Mouse (Mus musculus): ENCODE results near the gene Taf13.

DNA sequence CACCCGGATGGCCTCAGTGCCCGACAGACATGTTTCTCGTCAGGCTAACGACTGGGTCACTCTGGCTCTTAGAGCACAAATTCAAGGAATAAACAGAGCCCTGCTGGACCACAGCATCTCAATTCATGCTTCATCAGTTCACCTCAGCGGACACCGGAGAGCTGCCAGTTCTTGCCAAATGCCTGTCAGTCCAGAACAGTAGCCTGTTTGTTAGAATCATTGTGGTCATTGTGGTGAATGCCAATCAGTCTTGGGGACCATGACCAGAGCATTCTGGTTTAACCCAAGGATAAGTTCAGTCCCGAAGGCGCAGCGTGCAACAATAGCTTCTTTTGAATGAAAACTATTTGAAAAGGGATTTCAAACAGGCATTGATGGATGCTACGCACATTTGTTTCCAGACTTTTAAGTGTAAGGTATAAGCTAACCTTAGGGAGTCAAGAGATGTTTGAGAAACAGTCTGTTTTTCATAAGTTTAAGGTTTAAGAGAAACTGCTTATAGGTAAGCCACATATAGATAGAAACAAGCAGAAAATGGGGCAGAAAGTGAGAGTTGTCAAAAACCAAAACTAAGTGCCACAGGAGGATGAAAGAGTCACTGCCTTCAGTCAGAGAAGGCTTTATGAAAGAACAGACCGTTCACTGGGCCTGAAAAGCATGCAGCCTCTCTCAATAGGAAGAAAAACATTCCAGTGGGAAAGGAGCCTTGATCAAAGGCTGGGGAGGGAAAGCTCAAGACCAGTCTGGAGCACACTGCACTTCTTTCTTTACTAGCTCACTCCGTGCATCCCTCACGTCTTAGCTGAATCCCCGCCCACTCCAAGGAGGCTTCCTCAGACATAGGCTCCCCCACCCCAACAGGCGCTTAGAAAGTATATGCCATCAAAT lies 3.3 kb upstream of the Taf13 start:
- TF ChIP-seq CTCF (IDR thresholded peaks at IDR 0.05 in 2 of 3, conservative IDR thresholded peaks at IDR 0.05 in 1 of 3; ENCODE audit: control insufficient read depth in 1 of 3, insufficient read depth in 1 of 3, low read depth in 2 of 3, low read length in 3 of 3, poor library complexity in 1 of 3, severe bottlenecking in 1 of 3) (no peak), JUND (IDR thresholded peaks at IDR 0.05; ENCODE audit: low read depth, low read length) (no peak), HCFC1 (IDR thresholded peaks at IDR 0.05; ENCODE audit: low read depth, low read length) (no peak), ETS1 (IDR thresholded peaks at IDR 0.05; ENCODE audit: low read depth, low read length) (no peak), MYB (IDR thresholded peaks at IDR 0.05; ENCODE audit: low read depth, low read length) (no peak)
